Mouse (Mus musculus): ENCODE data around the gene D3Ertd751e. TPM values are rescaled to one million over a fixed set of nuclear protein-coding genes. Genes with fewer than 3 reads are reported as not detected.

Gene D3Ertd751e
- polyA plus RNA-seq (2015; fragmentation: Nextera tagmentation; extraction: Ambion mirVana) = 15.1 and 17.8 TPM in 2 replicates

GRCm38 (mm10) chr3:41742278-41742934 is at the start of gene D3Ertd751e, which contains the start of gene Sclt1:
TSS of gene D3Ertd751e (plus strand) at chr3:41742611.
TSS of gene Sclt1 (minus strand) at chr3:41742514.
- H3K27me3 ChIP-seq = no peaks in the 10 kb centered on the region
- H3K36me3 ChIP-seq = no peaks in the 10 kb centered on the region
- under 1% methylated on average over 66 of the region's 66 CpGs for WGBS
- H3K27ac ChIP-seq = peak within 1 kb of the TSS; percentile 97
- H3K4me3 ChIP-seq (replicated peaks) = peak within 1 kb of the TSS; percentile 79
- H3K4me2 ChIP-seq (replicated peaks) = peak within 1 kb of the TSS; percentile 78
- no peaks in the 10 kb centered on the region for H3K9me3 ChIP-seq
- peak within 1 kb of the TSS; percentile 80 for H3K9ac ChIP-seq (replicated peaks)
- peaks cover 22% of the 10 kb centered on the region for H3K4me1 ChIP-seq (replicated peaks)
- peak; percentile 99 for ATAC-seq

- H3K4me3 ChIP-seq (replicated peaks) = no peak overlapping the region
- H3K27ac ChIP-seq = no peak overlapping the region
- no peaks in the 10 kb centered on the region for H3K9me3 ChIP-seq
- no peaks in the 10 kb centered on the region for H3K4me1 ChIP-seq (replicated peaks)
- no peak overlapping the region for H3K9ac ChIP-seq (replicated peaks)
- no peak for ATAC-seq
- H3K4me2 ChIP-seq (replicated peaks) = no peak overlapping the region
- peaks cover 32% of the 10 kb centered on the region for H3K36me3 ChIP-seq
- no peaks in the 10 kb centered on the region for H3K27me3 ChIP-seq
- 75% methylated on average over 1 of the region's 1 CpGs for whole genome bisulfite sequencing
Observed at GRCm38 (mm10) chr3:41695681-41696080, 46.7 kb upstream of the D3Ertd751e start.

GRCm38 (mm10) chr3:41741601-41742277 is 672 bp upstream of the D3Ertd751e start:
- Histone ChIP-seq H3K4me2 (replicated peaks) (peak overlapping the region; percentile 78), H3K4me3 (replicated peaks) (peak overlapping the region; percentile 79), H3K9me3 (no peaks in the 10 kb centered on the region), H3K27me3 (no peaks in the 10 kb centered on the region), H3K4me1 (replicated peaks) (peaks cover 22% of the 10 kb centered on the region), H3K27ac (peak overlapping the region; percentile 97), H3K9ac (replicated peaks) (peak overlapping the region; percentile 80), H3K36me3 (no peaks in the 10 kb centered on the region)
- no peak; the same call in 1 of the 2 replicates for ATAC-seq
- under 1% methylated on average over 39 of the region's 39 CpGs for WGBS

GRCm38 (mm10) chr3:41743436-41743835 is 1.0 kb downstream of the D3Ertd751e start:
- Histone ChIP-seq H3K36me3 (no peaks in the 10 kb centered on the region), H3K4me1 (replicated peaks) (peaks cover 22% of the 10 kb centered on the region), H3K9ac (replicated peaks) (no peak overlapping the region), H3K4me3 (replicated peaks) (peak overlapping the region; percentile 79), H3K9me3 (no peaks in the 10 kb centered on the region), H3K27me3 (no peaks in the 10 kb centered on the region), H3K4me2 (replicated peaks) (peak overlapping the region; percentile 62), H3K27ac (peak overlapping the region; percentile 16; the same call in 1 of the 2 replicates)
- no peak for ATAC-seq
- 44% methylated on average over 6 of the region's 6 CpGs for WGBS

GRCm38 (mm10) chr3:41754556-41754955 is 12.1 kb downstream of the D3Ertd751e start:
- ATAC-seq = no peak
- Histone ChIP-seq H3K9me3 (no peaks in the 10 kb centered on the region), H3K9ac (replicated peaks) (no peak overlapping the region), H3K27ac (no peak overlapping the region), H3K4me2 (replicated peaks) (no peak overlapping the region), H3K4me3 (replicated peaks) (no peak overlapping the region), H3K36me3 (peaks cover 3% of the 10 kb centered on the region; the same call in 1 of the 2 replicates), H3K27me3 (no peaks in the 10 kb centered on the region), H3K4me1 (replicated peaks) (no peaks in the 10 kb centered on the region)
- WGBS = 86% methylated on average over 2 of the region's 2 CpGs

GRCm38 (mm10) chr3:41762091-41762490 is 19.7 kb downstream of the D3Ertd751e start:
- H3K27ac ChIP-seq = no peak overlapping the region
- H3K4me3 ChIP-seq (replicated peaks) = no peak overlapping the region
- 89% methylated on average over 3 of the region's 3 CpGs for WGBS
- no peak for ATAC-seq
- H3K4me1 ChIP-seq (replicated peaks) = no peaks in the 10 kb centered on the region
- no peaks in the 10 kb centered on the region for H3K9me3 ChIP-seq
- peaks cover 3% of the 10 kb centered on the region; the same call in 1 of the 2 replicates for H3K36me3 ChIP-seq
- no peak overlapping the region for H3K4me2 ChIP-seq (replicated peaks)
- no peaks in the 10 kb centered on the region for H3K27me3 ChIP-seq
- no peak overlapping the region for H3K9ac ChIP-seq (replicated peaks)

GRCm38 (mm10) chr3:41812447-41812846 is 70.0 kb downstream of the D3Ertd751e start:
- Histone ChIP-seq H3K9me3 (no peaks in the 10 kb centered on the region), H3K4me3 (replicated peaks) (no peak overlapping the region), H3K4me1 (replicated peaks) (no peaks in the 10 kb centered on the region), H3K4me2 (replicated peaks) (no peak overlapping the region), H3K36me3 (no peaks in the 10 kb centered on the region), H3K27ac (no peak overlapping the region), H3K9ac (replicated peaks) (no peak overlapping the region), H3K27me3 (no peaks in the 10 kb centered on the region)
- no peak for ATAC-seq

Other genes with a start within 250 kb of the D3Ertd751e start
- gene Jade1, start 186.9 kb upstream of the D3Ertd751e start, polyA plus RNA-seq (2015; fragmentation: Nextera tagmentation; extraction: Ambion mirVana) = 10.5 and 13.2 TPM in 2 replicates
- gene Sclt1, start 97 bp upstream of the D3Ertd751e start, polyA plus RNA-seq (2015; fragmentation: Nextera tagmentation; extraction: Ambion mirVana) = 21.1 and 23.9 TPM in 2 replicates